25 mouse cellular contexts compared by ENCODE assay signal in the genomic region with DNA sequence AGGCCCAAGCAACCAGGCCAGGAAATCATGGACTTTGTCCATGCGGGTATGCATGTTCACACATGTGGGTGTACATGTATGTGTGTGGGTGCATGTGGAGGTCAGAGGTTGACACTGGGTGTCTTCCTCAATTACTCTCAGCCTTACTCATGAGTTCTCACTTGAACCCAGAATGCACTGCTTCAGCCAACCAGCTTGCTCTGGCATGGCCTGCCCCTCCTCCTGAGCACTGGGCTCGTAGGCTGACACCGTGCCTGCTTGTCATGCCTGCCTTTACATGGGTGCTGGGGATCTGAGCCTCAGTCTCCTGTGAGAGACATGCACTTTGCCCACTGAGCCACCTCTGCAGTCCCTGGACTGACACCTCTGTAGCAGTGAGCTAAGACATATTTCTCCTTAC. TPM values are rescaled to one million over a fixed set of nuclear protein-coding genes. Genes with fewer than 3 reads are reported as not detected.
DNase-seq lines count a peak whose midpoint lies in the region; ATAC-seq and TF ChIP-seq lines count a peak whose summit lies in the region.
"Had no signal": no experiment of that assay in that cellular context is flagged by ENCODE, and none has a peak within 500 bp of the region (broad histone marks: within the 10 kb centered on the region; RNA-seq: fewer than 3 reads in every experiment).

No protein-coding gene starts in this region.

- TF ChIP-seq POLR2A in spleen, adult 2 months (IDR thresholded peaks at IDR 0.05; ENCODE audit: low read depth, low read length) = no peak

- TF ChIP-seq CTCF in kidney, postnatal 0 days (IDR thresholded peaks at IDR 0.05; ENCODE audit: low read depth) = no peak
- no peak for TF ChIP-seq CTCF in spleen, adult 2 months (IDR thresholded peaks at IDR 0.05; ENCODE audit: extremely low read depth, insufficient read depth, insufficient read length, insufficient replicate concordance)
- TF ChIP-seq CTCF in stomach, postnatal 0 days (IDR thresholded peaks at IDR 0.05; ENCODE audit: low read depth) = no peak

- no peaks in the 10 kb centered on the region for H3K9me3 ChIP-seq in kidney, postnatal 0 days (replicated peaks; ENCODE audit: low read length)
- no peaks in the 10 kb centered on the region for H3K9me3 ChIP-seq in intestine, embryonic 16.5 days (ENCODE audit: control insufficient read depth, low read length)
- no peaks in the 10 kb centered on the region for H3K9me3 ChIP-seq in stomach, postnatal 0 days (ENCODE audit: control insufficient read depth, low read length)
- H3K9me3 ChIP-seq: forebrain, embryonic 13.5 days; heart, embryonic 15.5 days; hindbrain, embryonic 15.5 days; limb, embryonic 15.5 days; lung, embryonic 15.5 days; midbrain, embryonic 10.5 days had no signal

- intact Hi-C loops in heart, postnatal 14 days (cut with DNase I) = loop anchor here (1.0 kb wide), 1 partner anchor 9 kb away; no protein-coding TSS in a partner anchor

- TF ChIP-seq EP300 in stomach, postnatal 0 days (optimal IDR thresholded peaks at IDR 0.05) = no peak

- H3K4me1 ChIP-seq in kidney, postnatal 0 days (replicated peaks; ENCODE audit: insufficient read depth, low read length) = no peaks in the 10 kb centered on the region
- H3K4me1 ChIP-seq in spleen, adult 2 months (ENCODE audit: control insufficient read depth, insufficient read depth, insufficient read length) = peaks cover 7% of the 10 kb centered on the region; the same call in 1 of the 2 replicates
- H3K4me1 ChIP-seq in intestine, embryonic 16.5 days (ENCODE audit: control insufficient read depth, insufficient read depth, low read length) = no peaks in the 10 kb centered on the region
- H3K4me1 ChIP-seq in stomach, postnatal 0 days (replicated peaks; ENCODE audit: control insufficient read depth, insufficient read depth) = no peaks in the 10 kb centered on the region
- H3K4me1 ChIP-seq: heart, embryonic 15.5 days; lung, embryonic 15.5 days; midbrain, embryonic 10.5 days had no signal

- no peak for DNase-seq in kidney, postnatal 0 days (ENCODE audit: low spot score)
- no peak for DNase-seq in kidney, adult 18-20 months
- DNase-seq in spleen, adult 2 months (ENCODE audit: low read depth in 1 of 2, low spot score in 2 of 2) = no peak
- DNase-seq in spleen, postnatal 4 days (ENCODE audit: low spot score in 2 of 2) = no peak
- no peak for DNase-seq in stomach, postnatal 0 days (ENCODE audit: low spot score)
- no peak for DNase-seq in layer of hippocampus, postnatal 14 days (ENCODE audit: low spot score in 2 of 2)
- no peak for DNase-seq in heart, postnatal 14 days
- DNase-seq: adrenal gland, adult 8-10 months; cerebellum, adult 8-10 months; gastrocnemius, postnatal 36 days; heart, postnatal 4 days; layer of hippocampus, adult 9-11 months; left cerebral cortex, postnatal 4 days; lung, postnatal 4 days; thymus, adult 2 months had no signal

- no peaks in the 10 kb centered on the region for H3K27me3 ChIP-seq in kidney, postnatal 0 days (ENCODE audit: insufficient read depth, low read length)
- no peaks in the 10 kb centered on the region for H3K27me3 ChIP-seq in spleen, adult 2 months (ENCODE audit: control insufficient read depth, insufficient read depth, low read length)
- H3K27me3 ChIP-seq in intestine, embryonic 16.5 days (replicated peaks; ENCODE audit: control insufficient read depth, insufficient read depth, low read length) = no peaks in the 10 kb centered on the region
- no peaks in the 10 kb centered on the region for H3K27me3 ChIP-seq in stomach, postnatal 0 days (ENCODE audit: control insufficient read depth, insufficient read depth, low read length)
- H3K27me3 ChIP-seq: forebrain, embryonic 13.5 days; heart, embryonic 15.5 days; hindbrain, embryonic 15.5 days; limb, embryonic 15.5 days had no signal

- no peak overlapping the region for H3K9ac ChIP-seq in kidney, postnatal 0 days (ENCODE audit: low read depth, low read length)
- no peak overlapping the region for H3K9ac ChIP-seq in intestine, embryonic 16.5 days (ENCODE audit: low read depth, low read length)
- H3K9ac ChIP-seq in stomach, postnatal 0 days (ENCODE audit: low read length) = no peak overlapping the region
- H3K9ac ChIP-seq: forebrain, embryonic 13.5 days; heart, embryonic 15.5 days; hindbrain, embryonic 15.5 days; limb, embryonic 15.5 days; lung, embryonic 15.5 days had no signal

- no peaks in the 10 kb centered on the region for H3K36me3 ChIP-seq in kidney, postnatal 0 days (ENCODE audit: insufficient read depth, low read length)
- peaks cover 27% of the 10 kb centered on the region for H3K36me3 ChIP-seq in spleen, adult 2 months (ENCODE audit: control insufficient read depth, insufficient read depth, low read length)
- peaks cover 7% of the 10 kb centered on the region; the same call in 1 of the 2 replicates for H3K36me3 ChIP-seq in intestine, embryonic 16.5 days (ENCODE audit: control insufficient read depth, insufficient read depth, low read length)
- no peaks in the 10 kb centered on the region for H3K36me3 ChIP-seq in stomach, postnatal 0 days (ENCODE audit: control insufficient read depth, insufficient read depth, low read length)
- H3K36me3 ChIP-seq: heart, embryonic 15.5 days; hindbrain, embryonic 15.5 days; limb, embryonic 15.5 days; lung, embryonic 15.5 days; midbrain, embryonic 10.5 days had no signal

- no peak overlapping the region for H3K27ac ChIP-seq in kidney, postnatal 0 days
- peak overlapping the region; percentile 88 for H3K27ac ChIP-seq in spleen, adult 2 months (ENCODE audit: insufficient read depth, low read length)
- H3K27ac ChIP-seq in intestine, embryonic 16.5 days (ENCODE audit: low read length) = no peak overlapping the region
- no peak overlapping the region for H3K27ac ChIP-seq in stomach, postnatal 0 days (replicated peaks)
- H3K27ac ChIP-seq: forebrain, embryonic 13.5 days; heart, embryonic 15.5 days; hindbrain, embryonic 15.5 days; left cerebral cortex, adult 2 months; limb, embryonic 15.5 days; lung, embryonic 15.5 days; midbrain, embryonic 10.5 days had no signal

- ATAC-seq in kidney, postnatal 0 days (replicated peaks; ENCODE audit: low FRiP score, low read depth) = 0 out of 2 replicates have a peak, but pooled peaks have one; percentile 13
- ATAC-seq in intestine, embryonic 16.5 days = peak; percentile 21; the same call in 1 of the 2 replicates
- ATAC-seq in stomach, postnatal 0 days (ENCODE audit: low FRiP score, low TSS enrichment) = peak; percentile 27; the same call in 1 of the 2 replicates
- ATAC-seq: activated CD4-positive, CD25-positive, alpha-beta regulatory T cell, adult 4 months; forebrain, embryonic 13.5 days; midbrain, embryonic 16.5 days had no signal

- H3K4me2 ChIP-seq in kidney, postnatal 0 days (ENCODE audit: low read length) = no peak overlapping the region
- no peak overlapping the region for H3K4me2 ChIP-seq in intestine, embryonic 16.5 days (ENCODE audit: low read depth, low read length)
- no peak overlapping the region for H3K4me2 ChIP-seq in stomach, postnatal 0 days (replicated peaks; ENCODE audit: low read depth)
- H3K4me2 ChIP-seq: forebrain, embryonic 13.5 days; heart, embryonic 15.5 days; hindbrain, embryonic 15.5 days; limb, embryonic 15.5 days; lung, embryonic 15.5 days had no signal

- no peak overlapping the region for H3K4me3 ChIP-seq in kidney, postnatal 0 days (replicated peaks; ENCODE audit: low read depth, low read length)
- no peak overlapping the region for H3K4me3 ChIP-seq in spleen, adult 2 months (ENCODE audit: extremely low read depth, insufficient read depth, insufficient read length)
- H3K4me3 ChIP-seq in intestine, embryonic 16.5 days (ENCODE audit: low read length) = no peak overlapping the region
- H3K4me3 ChIP-seq in stomach, postnatal 0 days (ENCODE audit: low read depth, low read length) = no peak overlapping the region
- H3K4me3 ChIP-seq: forebrain, embryonic 13.5 days; heart, embryonic 15.5 days; hindbrain, embryonic 15.5 days; left cerebral cortex, adult 2 months; limb, embryonic 15.5 days; lung, embryonic 15.5 days; midbrain, embryonic 10.5 days had no signal

- 82% methylated on average over 3 of the region's 3 CpGs for WGBS in kidney, postnatal 0 days
- WGBS in spleen, adult 2 months = 67% methylated on average over 3 of the region's 3 CpGs
- 92% methylated on average over 3 of the region's 3 CpGs for WGBS in intestine, embryonic 16.5 days
- WGBS in stomach, postnatal 0 days = 91% methylated on average over 3 of the region's 3 CpGs

RNA-seq across cellular contexts. Expression of a gene that starts 54.3 kb away (rescaled TPM):
- 3.3 and 3.5 TPM in 2 replicates for polyA plus RNA-seq in kidney, postnatal 0 days (2015; fragmentation: Nextera tagmentation; extraction: Ambion mirVana)
- polyA plus RNA-seq in spleen, adult 2 months (2012; rRNA removed) = 0.50 and 7.8 TPM in 2 replicates
- 5.8 and 6.8 TPM in 2 replicates for polyA plus RNA-seq in intestine, embryonic 16.5 days (2015; fragmentation: Nextera tagmentation; extraction: Ambion mirVana)
- 4.0 and 4.2 TPM in 2 replicates for polyA plus RNA-seq in stomach, postnatal 0 days (2015; fragmentation: Nextera tagmentation; extraction: Ambion mirVana)
- total RNA-seq in layer of hippocampus, postnatal 14 days (2021) = 1,000 to 10,000 TPM in 1 of 2 experiments, 100 to 1,000 TPM in 1; 997 to 1,016 TPM
- 1 to 10 TPM; 8.6 TPM for total RNA-seq in heart, postnatal 14 days (2021)

RNA-seq across cellular contexts. Expression of a gene that starts 56.4 kb away (rescaled TPM):
- 41.8 and 46.5 TPM in 2 replicates for polyA plus RNA-seq in kidney, postnatal 0 days (2015; fragmentation: Nextera tagmentation; extraction: Ambion mirVana)
- polyA plus RNA-seq in spleen, adult 2 months (2012; rRNA removed) = 31.0 and 34.3 TPM in 2 replicates
- 57.7 and 58.6 TPM in 2 replicates for polyA plus RNA-seq in intestine, embryonic 16.5 days (2015; fragmentation: Nextera tagmentation; extraction: Ambion mirVana)
- 47.0 and 47.7 TPM in 2 replicates for polyA plus RNA-seq in stomach, postnatal 0 days (2015; fragmentation: Nextera tagmentation; extraction: Ambion mirVana)
- total RNA-seq in layer of hippocampus, postnatal 14 days (2021) = 10 to 100 TPM; 84.7 to 85.3 TPM
- 10 to 100 TPM; 72.2 to 75.4 TPM for total RNA-seq in heart, postnatal 14 days (2021)
